Mouse (Mus musculus): ENCODE data around the gene Nxph1.

The Nxph1 gene

GRCm38 (mm10) chr6:9133589-9134279, 185.5 kb downstream of the Nxph1 start:
- WGBS = 74% methylated on average over 3 of the region's 3 CpGs

- WGBS = 52% methylated on average over 1 of the region's 1 CpGs
These were observed 201.6 kb downstream of the Nxph1 start for GRCm38 (mm10) chr6:9149791-9150190.

GRCm38 (mm10) chr6:9159191-9159590, 211.0 kb downstream of the Nxph1 start:
- 36% methylated on average over 2 of the region's 2 CpGs for WGBS

- 65% methylated on average over 3 of the region's 3 CpGs for WGBS
These were observed 234.2 kb downstream of the Nxph1 start for GRCm38 (mm10) chr6:9182477-9182876.

GRCm38 (mm10) chr6:9210730-9211129, 262.5 kb downstream of the Nxph1 start:
- WGBS = 67% methylated on average over 4 of the region's 4 CpGs

- WGBS = 65% methylated on average over 4 of the region's 4 CpGs
These were observed 272.7 kb downstream of the Nxph1 start for GRCm38 (mm10) chr6:9220724-9221453.

GRCm38 (mm10) chr6:9267998-9268397, 319.8 kb downstream of the Nxph1 start:
- 78% methylated on average over 1 of the region's 1 CpGs for WGBS

Data from cerebral cortex, adult 2 months (tissue).